Mouse (Mus musculus) forebrain, embryonic 14.5 days (tissue): ENCODE results near the gene Nat8f4. TPM values are rescaled to one million over a fixed set of nuclear protein-coding genes. Genes with fewer than 3 reads are reported as not detected.
"Not testable (repeated sequence)": the region's sequence is repeated elsewhere in the genome, so short reads cannot be mapped to it uniquely, and the experiment has no call there.

Source experiments
- ATAC-seq: fragments of 200-750 bp; cut with Nextera tagmentation; 2 replicates; pipeline ENCODE4 v1.8.0; 2017; ENCODE audit warnings: mild to moderate bottlenecking, moderate library complexity
- DNase-seq: peaks from one replicate; pipeline ENCODE4 v3.0.0-alpha.2; 2015; ENCODE audit warnings: low spot score
- H3K27ac ChIP-seq: fragments of 300-500 bp; sonication (generic); 2 replicates; pipeline ENCODE4 v1.5.1; 2014; ENCODE audit warnings: low read depth, mild to moderate bottlenecking, control low read depth, low read length, moderate library complexity
- H3K27me3 ChIP-seq: fragments of 300-500 bp; sonication (generic); replicated peaks from 2 replicates; pipeline ENCODE4 v1.6.1; 2014; ENCODE audit warnings: low read length, control low read depth, mixed read lengths; ENCODE audit not compliant: control insufficient read depth, insufficient read depth
- H3K36me3 ChIP-seq: fragments of 300-500 bp; sonication (generic); 2 replicates; pipeline ENCODE4 v1.6.1; 2014; ENCODE audit warnings: low read length, control low read depth; ENCODE audit not compliant: control insufficient read depth, insufficient read depth
- H3K4me1 ChIP-seq: fragments of 300-500 bp; sonication (generic); 2 replicates; pipeline ENCODE4 v1.6.1; 2014; ENCODE audit warnings: antibody characterized with exemption, low read length, control low read depth; ENCODE audit not compliant: control insufficient read depth, insufficient read depth
- H3K4me2 ChIP-seq: fragments of 300-500 bp; sonication (generic); 2 replicates; pipeline ENCODE4 v1.6.1; 2014; ENCODE audit warnings: mild to moderate bottlenecking, control low read depth, low read length
- H3K4me3 ChIP-seq: fragments of 300-500 bp; sonication (generic); 2 replicates; pipeline ENCODE4 v1.5.1; 2014; ENCODE audit warnings: low read depth, low read length, control low read depth
- H3K9ac ChIP-seq: fragments of 300-500 bp; sonication (generic); 2 replicates; pipeline ENCODE4 v1.6.1; 2014; ENCODE audit warnings: mild to moderate bottlenecking, low read length, control low read depth, moderate library complexity
- H3K9me3 ChIP-seq: fragments of 300-500 bp; sonication (generic); replicated peaks from 2 replicates; pipeline ENCODE4 v1.6.1; 2016; ENCODE audit warnings: low read length, control low read depth, mixed read lengths; ENCODE audit not compliant: control insufficient read depth
- WGBS: fragments of 180-500 bp; shearing (Covaris S2); extraction: QIAGEN DNeasy Blood & Tissue Kit; methylation state at CpG from one replicate; pipeline ENCODE4 v1.1.7; 2014; 5-methylcytosine and 5-hydroxymethylcytosine counted together
- polyA plus RNA-seq: library from polyadenylated mRNA; unstranded; fragments of >200 nt; fragmentation: Nextera tagmentation; extraction: Ambion mirVana; gene quantifications from 2 replicates; pipeline ENCODE4 v1.2.1, GENCODE M21; 2014

Nat8f4 gene
- polyA plus RNA-seq, 1 experiment from 2014 or later: 8.0 TPM

DNA sequence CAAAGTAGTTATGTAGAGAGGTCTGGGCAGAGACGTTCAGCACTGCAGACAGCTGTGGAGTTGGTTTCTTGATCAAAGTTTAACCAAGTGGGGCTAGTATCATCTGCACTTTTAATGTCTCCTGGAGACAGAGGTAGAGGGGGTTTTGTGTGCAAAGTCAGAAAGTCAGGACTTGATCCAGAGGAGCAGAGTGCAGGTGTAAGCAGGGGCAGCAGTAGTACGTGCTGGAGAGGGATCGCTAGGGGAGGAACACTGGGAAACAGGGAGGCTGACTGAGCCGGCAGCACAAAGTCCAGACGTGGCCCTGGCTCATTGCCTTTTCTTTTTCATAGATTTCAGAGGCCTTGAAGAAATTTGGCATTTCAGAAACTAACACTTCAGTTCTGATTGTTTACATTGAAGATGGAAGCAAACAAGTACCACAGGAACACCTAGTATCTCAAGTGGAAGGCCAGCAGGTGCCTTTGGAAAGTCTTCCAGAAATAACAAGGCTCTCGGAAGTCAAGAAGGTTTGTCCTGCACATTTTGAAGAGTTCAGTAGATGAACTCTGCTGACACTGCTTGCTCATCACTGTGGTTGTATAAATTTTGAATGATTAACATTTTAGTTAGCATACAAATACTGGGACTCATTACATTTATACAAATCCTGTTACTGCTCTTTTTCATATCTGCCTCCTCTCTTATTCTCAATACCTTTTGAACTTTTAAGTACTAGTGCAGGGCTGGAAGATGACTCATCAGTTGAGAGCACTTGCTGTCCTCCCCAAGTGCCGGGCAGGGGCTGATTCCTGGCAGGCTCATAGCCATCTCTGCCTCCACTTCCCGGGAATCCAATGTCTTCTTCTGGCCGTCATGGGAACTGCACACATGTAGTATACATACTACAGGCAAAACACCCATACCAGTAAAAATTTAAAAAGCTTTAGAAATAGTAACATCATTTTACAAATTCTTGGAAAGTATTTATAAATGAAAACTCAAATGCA, 23.1 kb upstream of the Nat8f4 start:
- ATAC-seq (no peak), DNase-seq (no peak)
- Histone ChIP-seq H3K27ac (no peak overlapping the region), H3K4me3 (no peak overlapping the region), H3K9ac (no peak overlapping the region), H3K9me3 (no peaks in the 10 kb centered on the region), H3K36me3 (peaks cover 66% of the 10 kb centered on the region), H3K27me3 (no peaks in the 10 kb centered on the region), H3K4me1 (no peaks in the 10 kb centered on the region), H3K4me2 (no peak overlapping the region)
- WGBS: 92% methylated on average over 9 of the region's 9 CpGs

DNA sequence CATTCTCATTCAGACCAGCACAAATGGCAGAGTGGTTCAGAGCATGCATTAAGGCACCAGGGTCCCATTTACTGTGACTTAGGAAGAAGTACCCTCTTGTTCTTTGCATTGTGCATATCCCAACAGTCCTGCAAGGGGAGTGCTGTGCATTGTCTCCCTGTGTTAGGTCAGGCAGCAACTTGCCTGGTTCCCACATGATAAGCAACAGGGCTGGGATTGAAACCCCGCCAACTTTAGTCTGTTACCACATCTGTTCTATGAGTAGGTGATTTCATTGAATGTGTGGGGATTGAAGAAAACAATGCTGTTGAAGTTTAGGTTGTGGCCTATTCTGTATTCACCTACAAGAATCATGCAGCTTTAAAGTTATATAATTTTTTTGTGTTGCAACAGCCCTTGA, 22.0 kb upstream of the Nat8f4 start:
- Histone ChIP-seq H3K9me3 (no peaks in the 10 kb centered on the region), H3K27me3 (no peaks in the 10 kb centered on the region), H3K4me2 (no peak overlapping the region), H3K4me3 (no peak overlapping the region), H3K27ac (no peak overlapping the region), H3K4me1 (no peaks in the 10 kb centered on the region), H3K36me3 (peaks cover 63% of the 10 kb centered on the region), H3K9ac (no peak overlapping the region)
- WGBS: 79% methylated on average over 1 of the region's 1 CpGs
- DNase-seq: no peak
- ATAC-seq: no peak

DNA sequence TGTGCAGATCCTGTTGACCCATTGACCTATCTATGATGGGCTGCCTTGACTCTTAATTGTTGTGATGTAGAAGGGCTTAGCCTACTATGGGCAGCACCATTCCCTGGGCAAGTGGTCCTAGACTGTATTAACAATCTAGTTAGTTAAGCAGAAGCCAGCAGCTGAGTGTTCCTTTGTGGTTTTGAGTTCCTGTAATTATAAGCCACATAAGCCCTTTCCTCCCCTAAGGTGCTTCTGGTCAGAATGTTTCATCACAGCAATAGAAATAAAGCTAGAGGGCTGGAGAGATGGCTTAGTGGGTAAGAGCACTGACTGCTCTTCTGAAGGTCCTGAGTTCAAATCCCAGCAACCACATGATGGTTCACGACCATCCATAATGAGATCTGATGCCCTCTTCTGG, 19.0 kb upstream of the Nat8f4 start:
- no peak overlapping the region for H3K9ac ChIP-seq
- 96% methylated on average over 1 of the region's 1 CpGs for WGBS
- DNase-seq: no peak
- no peak overlapping the region for H3K27ac ChIP-seq
- no peak overlapping the region for H3K4me3 ChIP-seq
- no peaks in the 10 kb centered on the region for H3K27me3 ChIP-seq
- H3K4me2 ChIP-seq: no peak overlapping the region
- no peaks in the 10 kb centered on the region for H3K9me3 ChIP-seq
- ATAC-seq: no peak
- peaks cover 45% of the 10 kb centered on the region for H3K36me3 ChIP-seq
- H3K4me1 ChIP-seq: no peaks in the 10 kb centered on the region

DNA sequence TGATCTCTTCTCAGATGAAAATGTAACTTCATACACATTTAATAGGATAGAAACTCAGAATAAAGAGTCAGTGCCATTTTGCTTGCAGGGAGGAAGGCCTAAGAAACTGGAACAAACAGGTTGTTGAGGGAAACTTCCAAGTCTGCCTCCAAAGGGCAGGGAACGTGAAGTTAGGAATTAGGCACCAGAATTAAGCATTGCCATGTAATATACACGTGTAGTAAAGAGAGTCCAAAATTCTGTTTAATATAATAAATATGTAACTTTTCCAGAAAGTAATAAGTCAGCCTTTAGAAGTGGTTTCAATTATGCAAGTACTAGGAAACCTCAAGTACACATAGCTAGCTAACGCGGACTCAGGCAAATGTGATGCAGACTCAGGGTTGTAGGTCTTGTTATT, 14.7 kb upstream of the Nat8f4 start:
- H3K9ac ChIP-seq: no peak overlapping the region
- no peaks in the 10 kb centered on the region for H3K27me3 ChIP-seq

DNA sequence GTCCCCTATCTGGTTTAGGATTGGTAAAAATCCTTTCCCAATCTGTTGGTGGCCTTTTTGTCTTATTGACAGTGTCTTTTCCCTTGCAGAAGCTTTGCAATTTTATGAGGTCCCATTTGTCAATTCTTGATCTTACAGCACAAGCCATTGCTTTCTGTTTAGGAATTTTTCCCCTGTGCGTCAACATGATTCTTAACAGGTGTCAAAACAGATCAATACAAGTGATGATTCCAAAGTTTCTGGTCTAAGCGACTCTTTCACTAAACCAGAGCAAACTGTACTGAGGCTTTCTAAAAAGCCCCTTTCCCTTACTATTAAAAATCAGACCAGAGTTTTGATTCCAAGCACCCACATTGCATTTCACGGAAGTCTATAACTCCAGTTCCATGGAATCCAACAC, 13.7 kb upstream of the Nat8f4 start:
- peaks cover 13% of the 10 kb centered on the region for H3K4me1 ChIP-seq
- ATAC-seq, DNase-seq, H3K36me3 ChIP-seq, H3K4me3 ChIP-seq, H3K27ac ChIP-seq, H3K9me3 ChIP-seq, H3K4me2 ChIP-seq, H3K27me3 ChIP-seq, H3K9ac ChIP-seq: not testable (repeated sequence)
- WGBS: 91% methylated on average over 3 of the region's 3 CpGs

More for the DNA sequence above, 14.7 kb upstream of the Nat8f4 start:
- DNase-seq: no peak
- peaks cover 7% of the 10 kb centered on the region; the same call in 1 of the 2 replicates for H3K36me3 ChIP-seq
- WGBS: 93% methylated on average over 4 of the region's 4 CpGs
- no peak overlapping the region for H3K4me2 ChIP-seq
- H3K4me3 ChIP-seq: no peak overlapping the region
- ATAC-seq: no peak
- H3K27ac ChIP-seq: no peak overlapping the region
- no peaks in the 10 kb centered on the region for H3K9me3 ChIP-seq
- H3K4me1 ChIP-seq: peaks cover 10% of the 10 kb centered on the region

DNA sequence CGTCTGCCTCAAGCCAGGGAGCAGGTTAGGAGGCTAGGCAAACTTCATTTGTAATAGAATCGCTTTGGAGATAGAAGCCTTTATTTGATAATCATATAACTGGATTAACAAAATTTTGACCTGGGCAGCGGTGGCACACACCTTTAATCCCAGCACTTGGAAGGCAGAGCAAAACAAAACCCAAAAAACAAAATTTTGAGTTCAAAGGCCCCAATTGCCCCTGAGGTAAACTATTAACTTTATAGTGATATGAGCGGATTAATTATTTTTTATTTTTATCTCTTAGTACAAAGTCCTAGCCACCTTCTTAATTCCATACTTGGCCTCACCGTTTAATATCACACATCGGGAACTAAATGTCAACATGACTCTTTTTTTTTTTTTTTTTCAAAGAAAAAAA, 11.9 kb upstream of the Nat8f4 start:
- WGBS: 80% methylated on average over 6 of the region's 6 CpGs

DNA sequence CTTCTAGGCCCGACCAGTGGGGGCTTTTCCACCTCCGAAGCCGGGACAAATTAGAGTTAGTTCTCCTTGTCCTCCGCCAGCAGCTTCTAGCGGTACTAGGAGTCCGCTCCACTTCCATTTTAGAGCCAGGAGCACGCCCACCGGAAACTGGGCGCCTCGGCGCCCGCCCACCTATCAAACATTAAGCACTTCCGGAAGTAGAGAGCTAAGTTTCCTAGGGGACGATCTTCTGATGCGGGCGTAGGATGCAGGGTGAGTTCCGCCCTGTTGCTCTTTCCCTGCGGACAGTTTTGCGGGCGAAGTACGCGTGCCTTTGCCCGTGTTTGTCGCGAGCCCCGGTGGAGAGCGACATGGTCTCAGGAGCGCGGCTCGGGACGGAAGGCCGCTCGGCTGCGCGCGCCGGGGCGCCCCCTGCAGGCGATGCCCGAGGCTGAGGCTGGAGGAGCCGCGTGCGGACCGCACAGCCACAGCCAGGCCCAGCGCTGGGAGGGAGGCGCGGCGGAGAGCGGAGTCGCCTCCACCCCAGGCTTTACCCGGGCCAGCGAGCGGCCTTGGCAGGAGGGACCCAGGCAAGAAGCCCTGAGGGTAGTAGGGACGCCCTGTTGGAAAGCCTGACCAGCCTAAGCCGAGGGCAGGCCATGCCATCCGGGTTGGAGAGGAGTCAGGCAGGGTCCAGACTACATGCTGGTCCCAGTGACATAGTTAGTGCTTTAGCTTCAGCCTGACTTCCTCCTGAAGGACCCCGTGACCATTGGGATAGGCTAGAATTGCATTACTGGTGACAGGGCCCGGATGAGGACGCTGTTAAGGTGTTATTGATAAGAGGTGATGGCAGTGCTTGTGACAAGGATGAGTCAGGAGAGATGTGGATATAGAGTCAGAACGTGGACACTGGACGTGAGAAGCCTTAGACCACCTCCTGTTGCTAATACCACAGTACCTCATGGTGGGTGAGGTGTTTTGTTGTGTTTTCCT, 11.1 kb upstream of the Nat8f4 start, which contains the start of gene Nat8f1:
Gene Nat8f1, minus strand, starts transcription at position 149 of the 975 bp plus-strand sequence.
- H3K4me2 ChIP-seq: peak within 1 kb of the TSS; percentile 78
- H3K27ac ChIP-seq: peak within 1 kb of the TSS; percentile 63; the same call in 1 of the 2 replicates
- not testable (repeated sequence) for H3K27me3 ChIP-seq, H3K36me3 ChIP-seq, H3K9me3 ChIP-seq
- H3K9ac ChIP-seq: peak within 1 kb of the TSS; percentile 82
- H3K4me1 ChIP-seq: peaks cover 13% of the 10 kb centered on the region
- ATAC-seq (peak; percentile 97), DNase-seq (peak; percentile 96)
- peak within 1 kb of the TSS; percentile 55 for H3K4me3 ChIP-seq
- under 1% methylated on average over 50 of the region's 61 CpGs for WGBS

More for the DNA sequence above, 11.9 kb upstream of the Nat8f4 start:
- Histone ChIP-seq H3K27ac (0 out of 2 replicates have a peak overlapping the region, but pooled peaks have one; percentile 63), H3K27me3 (no peaks in the 10 kb centered on the region), H3K9ac (peak overlapping the region; percentile 82), H3K36me3 (peaks cover 3% of the 10 kb centered on the region; the same call in 1 of the 2 replicates), H3K4me2 (peak overlapping the region; percentile 78), H3K9me3 (no peaks in the 10 kb centered on the region), H3K4me1 (peaks cover 13% of the 10 kb centered on the region), H3K4me3 (peak overlapping the region; percentile 55)
- DNase-seq (no peak), ATAC-seq (no peak)

DNA sequence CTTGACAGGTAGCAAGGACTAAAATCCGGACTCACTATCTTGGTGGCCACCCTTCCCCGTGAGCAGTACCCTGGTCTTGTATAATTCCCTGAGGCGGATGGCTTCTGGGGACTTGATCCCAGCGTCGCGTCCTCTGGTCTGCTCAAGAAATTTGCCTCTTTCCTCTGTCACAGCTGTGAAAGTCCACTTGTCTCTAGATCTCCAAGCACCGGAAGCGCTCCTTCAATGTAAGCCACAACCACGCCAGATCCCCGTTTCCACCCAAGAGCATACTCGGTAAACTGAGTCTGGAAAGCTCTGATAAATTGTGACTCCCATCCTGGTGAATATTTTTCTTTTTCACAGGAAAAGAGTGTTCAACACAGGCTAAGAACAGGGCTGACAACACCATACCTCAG, 10.5 kb upstream of the Nat8f4 start:
- H3K4me2 ChIP-seq: peak overlapping the region; percentile 78
- H3K27ac ChIP-seq: peak overlapping the region; percentile 50; the same call in 1 of the 2 replicates
- H3K27me3 ChIP-seq: no peaks in the 10 kb centered on the region
- no peaks in the 10 kb centered on the region for H3K36me3 ChIP-seq
- ATAC-seq (no peak; the same call in 1 of the 2 replicates), DNase-seq (no peak)
- H3K4me3 ChIP-seq: peak overlapping the region; percentile 55
- H3K9ac ChIP-seq: peak overlapping the region; percentile 82
- H3K4me1 ChIP-seq: peaks cover 13% of the 10 kb centered on the region
- WGBS: 5% methylated on average over 11 of the region's 11 CpGs
- H3K9me3 ChIP-seq: no peaks in the 10 kb centered on the region
